Mouse (Mus musculus): ENCODE measurements around the gene Asb16.

DNA sequence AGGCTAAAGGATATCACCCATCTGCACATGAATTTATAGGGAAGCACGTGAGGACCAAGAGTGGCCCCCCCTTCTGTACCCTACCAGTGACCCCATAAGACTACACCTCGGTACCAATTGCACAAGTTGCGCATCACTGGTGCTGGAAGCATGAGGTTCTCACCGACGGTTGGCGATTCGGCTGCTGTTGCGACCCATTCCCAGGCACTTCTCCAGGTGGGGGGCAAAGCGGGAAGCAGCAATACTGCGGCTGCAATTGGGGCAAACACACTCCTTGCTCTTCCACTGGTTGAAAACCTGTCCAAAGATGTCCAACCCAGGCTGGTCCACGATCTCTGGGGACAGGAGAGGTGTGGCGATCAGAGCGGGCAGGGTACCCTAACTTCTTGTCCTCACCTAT is 25.4 kb downstream of the Asb16 start:
- TF ChIP-seq CTCF (IDR thresholded peaks at IDR 0.05; ENCODE audit: control insufficient read depth, insufficient read depth, insufficient read length): no peak
- no peak for TF ChIP-seq USF1 (IDR thresholded peaks at IDR 0.05; ENCODE audit: low read depth)
- no peak for TF ChIP-seq MAX (IDR thresholded peaks at IDR 0.05)
- TF ChIP-seq FOSL1 (IDR thresholded peaks at IDR 0.05; ENCODE audit: insufficient read depth, low read length, poor library complexity, severe bottlenecking): no peak
